ENCODE assay signal across 17 mouse cellular contexts in the genomic region with DNA sequence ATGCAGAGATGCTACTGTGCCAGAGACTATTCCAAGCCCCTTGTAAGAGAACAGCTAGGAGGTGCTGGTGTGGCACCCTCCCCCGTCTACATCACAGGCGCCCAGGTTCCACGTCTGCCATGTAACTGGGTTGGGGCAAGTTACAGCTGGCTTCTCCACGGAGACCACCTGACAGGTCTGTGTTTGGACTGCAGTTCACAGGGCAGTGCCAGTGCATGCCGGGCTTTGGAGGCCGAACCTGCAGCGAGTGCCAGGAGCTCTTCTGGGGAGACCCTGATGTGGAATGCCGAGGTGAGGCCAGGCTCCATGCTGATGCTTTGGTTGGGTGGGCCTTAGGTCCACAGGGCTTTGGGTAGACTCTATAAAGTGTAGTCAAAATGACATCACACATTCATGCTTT. TPM values are rescaled to one million over a fixed set of nuclear protein-coding genes. Genes with fewer than 3 reads are reported as not detected.
A peak's percentile ranks its signal among the peaks of the same experiment; 100 is the strongest.
DNase-seq lines count a peak whose midpoint lies in the region; ATAC-seq and TF ChIP-seq lines count a peak whose summit lies in the region.
"Had no signal": no experiment of that assay in that cellular context is flagged by ENCODE, and none has a peak within 500 bp of the region (broad histone marks: within the 10 kb centered on the region; RNA-seq: fewer than 3 reads in every experiment).

No protein-coding gene starts in this region.

- no peak for TF ChIP-seq CTCF in kidney, postnatal 0 days (IDR thresholded peaks at IDR 0.05; ENCODE audit: low read depth)

- no peaks in the 10 kb centered on the region for H3K9me3 ChIP-seq in kidney, postnatal 0 days (replicated peaks; ENCODE audit: low read length)
- H3K9me3 ChIP-seq in midbrain, embryonic 16.5 days (replicated peaks; ENCODE audit: control insufficient read depth, low read length, poor library complexity, severe bottlenecking) = no peaks in the 10 kb centered on the region
- H3K9me3 ChIP-seq in midbrain, embryonic 15.5 days = no peaks in the 10 kb centered on the region
- H3K9me3 ChIP-seq: embryonic facial prominence, embryonic 13.5 days; embryonic facial prominence, embryonic 15.5 days; forebrain, embryonic 12.5 days had no signal

- no peak overlapping the region for H3K9ac ChIP-seq in kidney, postnatal 0 days (ENCODE audit: low read depth, low read length)
- no peak overlapping the region for H3K9ac ChIP-seq in midbrain, embryonic 16.5 days (ENCODE audit: low read depth, low read length)
- no peak overlapping the region for H3K9ac ChIP-seq in midbrain, embryonic 15.5 days
- H3K9ac ChIP-seq: embryonic facial prominence, embryonic 13.5 days; embryonic facial prominence, embryonic 15.5 days; forebrain, embryonic 12.5 days had no signal

- H3K36me3 ChIP-seq in kidney, postnatal 0 days (ENCODE audit: insufficient read depth, low read length) = peaks cover 97% of the 10 kb centered on the region
- H3K36me3 ChIP-seq in midbrain, embryonic 16.5 days (ENCODE audit: control insufficient read depth, insufficient read depth, low read length) = no peaks in the 10 kb centered on the region
- no peaks in the 10 kb centered on the region for H3K36me3 ChIP-seq in midbrain, embryonic 15.5 days (replicated peaks)
- H3K36me3 ChIP-seq: forebrain, embryonic 12.5 days had no signal

- 0 out of 2 replicates have a peak, but pooled peaks have one; percentile 11 for ATAC-seq in kidney, postnatal 0 days (replicated peaks; ENCODE audit: low FRiP score, low read depth)
- ATAC-seq in midbrain, embryonic 16.5 days = 0 out of 2 replicates have a peak, but pooled peaks have one; percentile 25
- ATAC-seq in midbrain, embryonic 15.5 days (replicated peaks) = no peak
- ATAC-seq: forebrain, embryonic 14.5 days; forebrain, embryonic 16.5 days had no signal

- H3K27me3 ChIP-seq in kidney, postnatal 0 days (ENCODE audit: insufficient read depth, low read length) = no peaks in the 10 kb centered on the region
- H3K27me3 ChIP-seq in midbrain, embryonic 16.5 days (ENCODE audit: control insufficient read depth, insufficient read depth, low read depth, low read length) = no peaks in the 10 kb centered on the region
- no peaks in the 10 kb centered on the region for H3K27me3 ChIP-seq in midbrain, embryonic 15.5 days (replicated peaks)
- H3K27me3 ChIP-seq: embryonic facial prominence, embryonic 13.5 days; embryonic facial prominence, embryonic 15.5 days; forebrain, embryonic 12.5 days had no signal

- 92% methylated on average over 8 of the region's 8 CpGs for WGBS in kidney, postnatal 0 days
- 96% methylated on average over 8 of the region's 8 CpGs for WGBS in midbrain, embryonic 16.5 days
- WGBS in midbrain, embryonic 15.5 days = 93% methylated on average over 8 of the region's 8 CpGs

- H3K27ac ChIP-seq in kidney, postnatal 0 days = no peak overlapping the region
- no peak overlapping the region for H3K27ac ChIP-seq in midbrain, embryonic 16.5 days (ENCODE audit: low read length)
- no peak overlapping the region for H3K27ac ChIP-seq in midbrain, embryonic 15.5 days
- H3K27ac ChIP-seq: embryonic facial prominence, embryonic 13.5 days; embryonic facial prominence, embryonic 15.5 days; forebrain, embryonic 12.5 days had no signal

- H3K4me1 ChIP-seq in kidney, postnatal 0 days (replicated peaks; ENCODE audit: insufficient read depth, low read length) = no peaks in the 10 kb centered on the region
- no peaks in the 10 kb centered on the region for H3K4me1 ChIP-seq in midbrain, embryonic 16.5 days (ENCODE audit: control insufficient read depth, insufficient read depth, low read length)
- H3K4me1 ChIP-seq in midbrain, embryonic 15.5 days = 0 out of 2 replicates have a peak, but pooled peaks cover 2% of the 10 kb centered on the region
- H3K4me1 ChIP-seq: forebrain, embryonic 12.5 days had no signal

- no peak overlapping the region for H3K4me2 ChIP-seq in kidney, postnatal 0 days (ENCODE audit: low read length)
- no peak overlapping the region for H3K4me2 ChIP-seq in midbrain, embryonic 16.5 days (ENCODE audit: low read length)
- no peak overlapping the region for H3K4me2 ChIP-seq in midbrain, embryonic 15.5 days
- H3K4me2 ChIP-seq: embryonic facial prominence, embryonic 13.5 days; embryonic facial prominence, embryonic 15.5 days; forebrain, embryonic 12.5 days had no signal

- H3K4me3 ChIP-seq in kidney, postnatal 0 days (replicated peaks; ENCODE audit: low read depth, low read length) = no peak overlapping the region
- H3K4me3 ChIP-seq in midbrain, embryonic 16.5 days (ENCODE audit: low read depth, low read length) = no peak overlapping the region
- no peak overlapping the region for H3K4me3 ChIP-seq in midbrain, embryonic 15.5 days
- H3K4me3 ChIP-seq: embryonic facial prominence, embryonic 13.5 days; embryonic facial prominence, embryonic 15.5 days; erythroblast, embryonic 14.5 days; forebrain, embryonic 12.5 days had no signal

- DNase-seq in cerebellum, postnatal 14 days = peak; percentile 52 to 53
- DNase-seq in cerebellum, adult 18-20 months = no peak
- DNase-seq in kidney, postnatal 0 days (ENCODE audit: low spot score) = no peak
- no peak for DNase-seq in kidney, adult 9 months
- DNase-seq: adrenal gland, adult 2 months; adrenal gland, postnatal 25 days; cerebellum, adult 11 months; cerebellum, adult 9-10 months; embryo, embryonic 11 days had no signal

RNA-seq across cellular contexts. Expression of a gene that starts 42.7 kb away (rescaled TPM):
- 115 and 128 TPM in 2 replicates for polyA plus RNA-seq in kidney, postnatal 0 days (2015; fragmentation: Nextera tagmentation; extraction: Ambion mirVana)
- 13.2 and 14.8 TPM in 2 replicates for polyA plus RNA-seq in midbrain, embryonic 16.5 days (2015; fragmentation: Nextera tagmentation; extraction: Ambion mirVana)
- polyA plus RNA-seq in midbrain, embryonic 15.5 days (2015; fragmentation: Nextera tagmentation; extraction: Ambion mirVana) = 16.6 and 16.8 TPM in 2 replicates

RNA-seq across cellular contexts. Expression of a gene that starts 43.5 kb away (rescaled TPM):
- 196 and 202 TPM in 2 replicates for polyA plus RNA-seq in kidney, postnatal 0 days (2015; fragmentation: Nextera tagmentation; extraction: Ambion mirVana)
- 122 and 132 TPM in 2 replicates for polyA plus RNA-seq in midbrain, embryonic 16.5 days (2015; fragmentation: Nextera tagmentation; extraction: Ambion mirVana)
- polyA plus RNA-seq in midbrain, embryonic 15.5 days (2015; fragmentation: Nextera tagmentation; extraction: Ambion mirVana) = 105 and 116 TPM in 2 replicates

Comparison
In these comparisons a context has a peak if more than half of its experiments do, and no peak if none do; other contexts are left out.
1. DNase-seq: peak in cerebellum, postnatal 14 days (2 of 2); none in cerebellum, adult 18-20 months (0 of 2), kidney, postnatal 0 days (single experiment) and kidney, adult 9 months (single experiment).